Mouse (Mus musculus): ENCODE results near the gene Scd3.

GRCm38 (mm10) chr19:44267499-44268002 is 64.5 kb downstream of the Scd3 start:
- TF ChIP-seq CTCF (IDR thresholded peaks at IDR 0.05; ENCODE audit: low read depth, low read length), result no peak
- no peak for TF ChIP-seq GATA1 (IDR thresholded peaks at IDR 0.05; ENCODE audit: borderline replicate concordance, low read length)

Measured in G1E (cell line).